Mouse (Mus musculus) brown adipose tissue, adult 24 weeks (tissue): ENCODE measurements around the gene 4930544D05Rik. TPM values are rescaled to one million over a fixed set of nuclear protein-coding genes. Genes with fewer than 3 reads are reported as not detected.
"Not testable (repeated sequence)": the region's sequence is repeated elsewhere in the genome, so short reads cannot be mapped to it uniquely, and the experiment has no call there.

Source experiments
- H3K27ac ChIP-seq: fragments of 200-500 bp; replicated peaks from 2 replicates; pipeline ENCODE4 v1.5.1; 2012; ENCODE audit warnings: low read depth, mild to moderate bottlenecking, low read length
- H3K4me1 ChIP-seq: fragments of 200-500 bp; 2 replicates; pipeline ENCODE4 v1.6.1; 2012; ENCODE audit warnings: low read length, mixed read lengths; ENCODE audit not compliant: control insufficient read depth, insufficient read depth, insufficient read length
- H3K4me3 ChIP-seq: fragments of 200-500 bp; 2 replicates; pipeline ENCODE4 v1.5.1; 2012; ENCODE audit warnings: low read depth, mild to moderate bottlenecking, low read length, moderate library complexity; ENCODE audit not compliant: insufficient read depth
- polyA plus RNA-seq: library from polyadenylated mRNA; stranded (reverse); fragments of >200 nt; gene quantifications from 2 replicates; pipeline ENCODE4 v1.2.4, GENCODE M21; 2012; ENCODE audit not compliant: missing spikeins, insufficient read depth, insufficient read length

The 4930544D05Rik gene
- polyA plus RNA-seq: not detected in 2 replicates

GRCm38 (mm10) chr11:70615516-70616093 is at the start of gene 4930544D05Rik:
Gene 4930544D05Rik, plus strand, starts transcription at chr11:70615848.
- Histone ChIP-seq H3K4me1 (no peaks in the 10 kb centered on the region), H3K27ac (no peak within 1 kb of the TSS), H3K4me3 (peak within 1 kb of the TSS; percentile 56)

GRCm38 (mm10) chr11:70566586-70566985 is 49.1 kb upstream of the 4930544D05Rik start:
- peaks cover 4% of the 10 kb centered on the region; the same call in 1 of the 2 replicates for H3K4me1 ChIP-seq
- no peak overlapping the region for H3K4me3 ChIP-seq
- no peak overlapping the region for H3K27ac ChIP-seq

- not testable (repeated sequence) for H3K4me1 ChIP-seq, H3K4me3 ChIP-seq, H3K27ac ChIP-seq
Observed at GRCm38 (mm10) chr11:70570614-70571013, 45.0 kb upstream of the 4930544D05Rik start.

- Histone ChIP-seq H3K4me3 (no peak overlapping the region), H3K4me1 (no peaks in the 10 kb centered on the region; the same call in 1 of the 2 replicates), H3K27ac (no peak overlapping the region)
Observed at GRCm38 (mm10) chr11:70571641-70572040, 44.0 kb upstream of the 4930544D05Rik start.

GRCm38 (mm10) chr11:70572348-70572902 is 43.2 kb upstream of the 4930544D05Rik start:
- Histone ChIP-seq H3K27ac (no peak overlapping the region), H3K4me1 (peaks cover 3% of the 10 kb centered on the region), H3K4me3 (no peak overlapping the region)

- H3K27ac ChIP-seq: no peak overlapping the region
Observed at GRCm38 (mm10) chr11:70573872-70574271, 41.8 kb upstream of the 4930544D05Rik start.

GRCm38 (mm10) chr11:70577201-70577600 is 38.4 kb upstream of the 4930544D05Rik start:
- no peak overlapping the region for H3K27ac ChIP-seq

More at GRCm38 (mm10) chr11:70573872-70574271, 41.8 kb upstream of the 4930544D05Rik start:
- Histone ChIP-seq H3K4me1 (peaks cover 10% of the 10 kb centered on the region), H3K4me3 (no peak overlapping the region)

GRCm38 (mm10) chr11:70578962-70579361 is 36.7 kb upstream of the 4930544D05Rik start:
- Histone ChIP-seq H3K4me1 (peaks cover 36% of the 10 kb centered on the region), H3K27ac (no peak overlapping the region), H3K4me3 (no peak overlapping the region)

More at GRCm38 (mm10) chr11:70577201-70577600, 38.4 kb upstream of the 4930544D05Rik start:
- H3K4me3 ChIP-seq: no peak overlapping the region
- peaks cover 22% of the 10 kb centered on the region for H3K4me1 ChIP-seq

GRCm38 (mm10) chr11:70579710-70580357 is 35.8 kb upstream of the 4930544D05Rik start:
- peaks cover 41% of the 10 kb centered on the region for H3K4me1 ChIP-seq
- no peak overlapping the region for H3K4me3 ChIP-seq
- H3K27ac ChIP-seq: no peak overlapping the region

GRCm38 (mm10) chr11:70580358-70580720 is 35.3 kb upstream of the 4930544D05Rik start:
- H3K4me3 ChIP-seq: no peak overlapping the region
- peaks cover 43% of the 10 kb centered on the region for H3K4me1 ChIP-seq
- no peak overlapping the region for H3K27ac ChIP-seq

- H3K4me1 ChIP-seq: peaks cover 48% of the 10 kb centered on the region
- no peak overlapping the region for H3K27ac ChIP-seq
- H3K4me3 ChIP-seq: no peak overlapping the region
Observed at GRCm38 (mm10) chr11:70580921-70581320, 34.7 kb upstream of the 4930544D05Rik start.

GRCm38 (mm10) chr11:70582196-70582595 is 33.5 kb upstream of the 4930544D05Rik start:
- Histone ChIP-seq H3K4me3 (no peak overlapping the region), H3K27ac (no peak overlapping the region), H3K4me1 (peaks cover 50% of the 10 kb centered on the region)

GRCm38 (mm10) chr11:70583022-70583714 is 32.5 kb upstream of the 4930544D05Rik start:
- Histone ChIP-seq H3K27ac (peak overlapping the region; percentile 38), H3K4me1 (peaks cover 46% of the 10 kb centered on the region), H3K4me3 (no peak overlapping the region)

GRCm38 (mm10) chr11:70583775-70584174 is 31.9 kb upstream of the 4930544D05Rik start:
- no peak overlapping the region for H3K4me3 ChIP-seq
- H3K27ac ChIP-seq: no peak overlapping the region; the same call in 1 of the 2 replicates
- H3K4me1 ChIP-seq: peaks cover 44% of the 10 kb centered on the region

- Histone ChIP-seq H3K4me3 (no peak overlapping the region), H3K27ac (0 out of 2 replicates have a peak overlapping the region, but pooled peaks have one; percentile 5), H3K4me1 (peaks cover 40% of the 10 kb centered on the region)
Observed at GRCm38 (mm10) chr11:70585457-70585856, 30.2 kb upstream of the 4930544D05Rik start.
